Mouse (Mus musculus) adipocyte (in vitro differentiated cells): ENCODE measurements around the gene Cdkn2aip.
A peak's percentile ranks its signal among the peaks of the same experiment; 100 is the strongest.

ENCODE experiments used
- DNase-seq: peaks from one replicate; pipeline ENCODE4 v3.0.0-alpha.2; 2016; ENCODE audit warnings: low spot score

Gene Cdkn2aip

GRCm38 (mm10) chr8:47713761-47714745 is at the start of gene Cdkn2aip:
Cdkn2aip (minus strand) TSS chr8:47713932.
- DNase-seq, result peak; percentile 95

- no peak for DNase-seq
Observed at GRCm38 (mm10) chr8:47763194-47763593, 49.5 kb upstream of the Cdkn2aip start.

GRCm38 (mm10) chr8:47760685-47761084 is 47.0 kb upstream of the Cdkn2aip start:
- DNase-seq, result no peak

- no peak for DNase-seq
Observed at GRCm38 (mm10) chr8:47760186-47760585, 46.5 kb upstream of the Cdkn2aip start.

GRCm38 (mm10) chr8:47753121-47753520 is 39.4 kb upstream of the Cdkn2aip start:
- no peak for DNase-seq

GRCm38 (mm10) chr8:47750096-47750495 is 36.4 kb upstream of the Cdkn2aip start:
- DNase-seq, result no peak

GRCm38 (mm10) chr8:47749491-47749890 is 35.8 kb upstream of the Cdkn2aip start:
- DNase-seq, result no peak

- DNase-seq, result no peak
Observed at GRCm38 (mm10) chr8:47746304-47746703, 32.6 kb upstream of the Cdkn2aip start.

GRCm38 (mm10) chr8:47745848-47746247 is 32.1 kb upstream of the Cdkn2aip start:
- no peak for DNase-seq

GRCm38 (mm10) chr8:47744803-47745202 is 31.1 kb upstream of the Cdkn2aip start:
- no peak for DNase-seq

- DNase-seq, result peak; percentile 65
Observed at GRCm38 (mm10) chr8:47743419-47743818, 29.7 kb upstream of the Cdkn2aip start.

GRCm38 (mm10) chr8:47742992-47743391 is 29.3 kb upstream of the Cdkn2aip start:
- no peak for DNase-seq

GRCm38 (mm10) chr8:47742372-47742771 is 28.6 kb upstream of the Cdkn2aip start:
- no peak for DNase-seq

GRCm38 (mm10) chr8:47737120-47737519 is 23.4 kb upstream of the Cdkn2aip start:
- no peak for DNase-seq

GRCm38 (mm10) chr8:47729324-47729723 is 15.6 kb upstream of the Cdkn2aip start:
- no peak for DNase-seq

GRCm38 (mm10) chr8:47726945-47727344 is 13.2 kb upstream of the Cdkn2aip start:
- no peak for DNase-seq

- no peak for DNase-seq
Observed at GRCm38 (mm10) chr8:47721609-47722008, 7.9 kb upstream of the Cdkn2aip start.

- no peak for DNase-seq
Observed at GRCm38 (mm10) chr8:47718641-47719040, 4.9 kb upstream of the Cdkn2aip start.

GRCm38 (mm10) chr8:47713171-47713663 is 515 bp downstream of the Cdkn2aip start:
- no peak for DNase-seq

- no peak for DNase-seq
Observed at GRCm38 (mm10) chr8:47708106-47708505, 5.6 kb downstream of the Cdkn2aip start.

GRCm38 (mm10) chr8:47706746-47707145 is 7.0 kb downstream of the Cdkn2aip start:
- DNase-seq, result no peak

- DNase-seq, result no peak
Observed at GRCm38 (mm10) chr8:47702333-47702732, 11.4 kb downstream of the Cdkn2aip start.

- DNase-seq, result peak; percentile 79
Observed at GRCm38 (mm10) chr8:47697696-47698095, 16.0 kb downstream of the Cdkn2aip start.
